Mouse (Mus musculus) cerebellum, adult 2 months (tissue): ENCODE results near the gene Ube2cbp. TPM values are rescaled to one million over a fixed set of nuclear protein-coding genes. Genes with fewer than 3 reads are reported as not detected.

Experiments
- DNase-seq, 2 experiments: peaks; one replicate each; pipeline ENCODE4 v3.0.0; 2021
- H3K27ac ChIP-seq: fragments of 200-500 bp; 2 replicates; pipeline ENCODE4 v1.5.1; 2012; ENCODE audit warnings: low read length, control low read depth, inconsistent platforms; ENCODE audit not compliant: insufficient read depth
- H3K27me3 ChIP-seq: fragments of 200-500 bp; 2 replicates; pipeline ENCODE4 v1.6.1; 2012; ENCODE audit warnings: inconsistent platforms, mild to moderate bottlenecking, low read length, moderate library complexity; ENCODE audit not compliant: control insufficient read depth, insufficient read depth
- H3K4me1 ChIP-seq: fragments of 200-500 bp; 2 replicates; pipeline ENCODE4 v1.6.1; 2011; ENCODE audit warnings: low read length; ENCODE audit not compliant: control insufficient read depth, insufficient read depth
- H3K4me3 ChIP-seq: fragments of 200-500 bp; replicated peaks from 2 replicates; pipeline ENCODE3; 2011; ENCODE audit warnings: mild to moderate bottlenecking, low read depth, low read length, control low read depth; ENCODE audit not compliant: insufficient read depth
- CTCF ChIP-seq: fragments of 200-500 bp; IDR thresholded peaks from 2 replicates; pipeline ENCODE4 v1.5.1; 2011; ENCODE audit warnings: low read depth, mild to moderate bottlenecking, control low read depth, low read length, moderate library complexity, borderline replicate concordance; ENCODE audit not compliant: insufficient read depth
- POLR2A ChIP-seq: fragments of 200-500 bp; IDR thresholded peaks from 2 replicates; pipeline ENCODE4 v1.6.1; 2011; ENCODE audit warnings: low read length, control low read depth, borderline replicate concordance; ENCODE audit not compliant: insufficient read depth
- WGBS: fragments of 180-500 bp; shearing (Covaris S2); methylation state at CpG from one replicate; pipeline ENCODE4 v1.1.7; 2018; 5-methylcytosine and 5-hydroxymethylcytosine counted together
- polyA plus RNA-seq: library from polyadenylated mRNA; depleted of rRNA; stranded (reverse); fragments of >200 nt; gene quantifications from 2 replicates; pipeline ENCODE4 v1.2.3, GENCODE M21; 2012

Gene Ube2cbp
- polyA plus RNA-seq, 1 experiment, result 3.7 TPM

- DNase-seq, result no peak
- H3K27ac ChIP-seq, result no peak overlapping the region
- TF ChIP-seq CTCF (no peak), POLR2A (no peak)
- WGBS, result 89% methylated on average over 2 of the region's 2 CpGs
- H3K4me1 ChIP-seq, result no peaks in the 10 kb centered on the region
- H3K4me3 ChIP-seq, result no peak overlapping the region
- H3K27me3 ChIP-seq, result no peaks in the 10 kb centered on the region; the same call in 1 of the 2 replicates
These were observed 87.8 kb downstream of the Ube2cbp start for GRCm38 (mm10) chr9:86376923-86377322.

- H3K4me1 ChIP-seq, result no peaks in the 10 kb centered on the region
- 57% methylated on average over 12 of the region's 12 CpGs for WGBS
These were observed 91.8 kb downstream of the Ube2cbp start for GRCm38 (mm10) chr9:86372783-86373567.

GRCm38 (mm10) chr9:86369208-86369607 is 95.5 kb downstream of the Ube2cbp start:
- H3K4me1 ChIP-seq, result no peaks in the 10 kb centered on the region
- H3K4me3 ChIP-seq, result no peak overlapping the region
- H3K27ac ChIP-seq, result no peak overlapping the region
- TF ChIP-seq POLR2A (no peak), CTCF (no peak)
- 76% methylated on average over 4 of the region's 4 CpGs for WGBS
- no peak for DNase-seq
- H3K27me3 ChIP-seq, result no peaks in the 10 kb centered on the region

More at GRCm38 (mm10) chr9:86372783-86373567, 91.8 kb downstream of the Ube2cbp start:
- H3K4me3 ChIP-seq, result no peak overlapping the region
- no peaks in the 10 kb centered on the region; the same call in 1 of the 2 replicates for H3K27me3 ChIP-seq
- TF ChIP-seq POLR2A (no peak), CTCF (no peak)
- DNase-seq, result no peak
- H3K27ac ChIP-seq, result no peak overlapping the region

GRCm38 (mm10) chr9:86360536-86360935 is 104.2 kb downstream of the Ube2cbp start:
- Histone ChIP-seq H3K27me3 (no peaks in the 10 kb centered on the region), H3K27ac (no peak overlapping the region), H3K4me1 (no peaks in the 10 kb centered on the region), H3K4me3 (no peak overlapping the region)
- no peak for DNase-seq
- 59% methylated on average over 9 of the region's 9 CpGs for WGBS
- TF ChIP-seq CTCF, result no peak
- TF ChIP-seq POLR2A, result no peak

GRCm38 (mm10) chr9:86355851-86356250 is 108.9 kb downstream of the Ube2cbp start:
- H3K4me3 ChIP-seq, result no peak overlapping the region
- no peak for TF ChIP-seq CTCF
- TF ChIP-seq POLR2A, result no peak
- no peaks in the 10 kb centered on the region for H3K27me3 ChIP-seq
- no peak overlapping the region for H3K27ac ChIP-seq
- WGBS, result 78% methylated on average over 3 of the region's 3 CpGs
- no peaks in the 10 kb centered on the region for H3K4me1 ChIP-seq
- DNase-seq, result no peak

- Histone ChIP-seq H3K27ac (no peak overlapping the region), H3K27me3 (no peaks in the 10 kb centered on the region), H3K4me3 (no peak overlapping the region), H3K4me1 (no peaks in the 10 kb centered on the region)
- DNase-seq, result no peak
- TF ChIP-seq POLR2A, result no peak
- TF ChIP-seq CTCF, result no peak
- WGBS, result 52% methylated on average over 3 of the region's 3 CpGs
These were observed 113.3 kb downstream of the Ube2cbp start for GRCm38 (mm10) chr9:86351491-86351890.

- 85% methylated on average over 2 of the region's 2 CpGs for WGBS
- Histone ChIP-seq H3K27ac (no peak overlapping the region), H3K27me3 (no peaks in the 10 kb centered on the region), H3K4me3 (no peak overlapping the region), H3K4me1 (no peaks in the 10 kb centered on the region)
- DNase-seq, result no peak
- TF ChIP-seq POLR2A (no peak), CTCF (no peak)
These were observed 128.0 kb downstream of the Ube2cbp start for GRCm38 (mm10) chr9:86336792-86337191.

GRCm38 (mm10) chr9:86336361-86336760 is 128.4 kb downstream of the Ube2cbp start:
- H3K4me1 ChIP-seq, result no peaks in the 10 kb centered on the region
- no peak overlapping the region for H3K27ac ChIP-seq
- WGBS, result 64% methylated on average over 3 of the region's 3 CpGs

More at GRCm38 (mm10) chr9:86336361-86336760, 128.4 kb downstream of the Ube2cbp start:
- DNase-seq, result no peak
- TF ChIP-seq POLR2A (no peak), CTCF (no peak)
- no peak overlapping the region for H3K4me3 ChIP-seq
- H3K27me3 ChIP-seq, result no peaks in the 10 kb centered on the region
